Mouse (Mus musculus) liver, adult 2 months (tissue): ENCODE measurements at regions not wholly inside any gene's neighbourhood (a gene's known extent, or its start where the extent isn't known, plus 50 kb on each side); places are given as distances from the start of the nearest gene placed in this dataset.
A peak's percentile ranks its signal among the peaks of the same experiment; 100 is the strongest.
"Not testable (repeated sequence)": the region's sequence is repeated elsewhere in the genome, so short reads cannot be mapped to it uniquely, and the experiment has no call there.

Experiments
- DNase-seq: peaks from one replicate; pipeline ENCODE4 v3.0.0-alpha.2; 2011; ENCODE audit warnings: low read depth, low spot score; ENCODE audit errors: extremely low read depth
- H3K27ac ChIP-seq: fragments of 200-500 bp; replicated peaks from 2 replicates; pipeline ENCODE4 v1.5.1; 2012; ENCODE audit warnings: low read depth, mild to moderate bottlenecking, control low read depth, inconsistent platforms, low read length; ENCODE audit not compliant: insufficient read depth
- H3K27me3 ChIP-seq: fragments of 200-500 bp; 2 replicates; pipeline ENCODE4 v1.6.1; 2012; ENCODE audit warnings: mild to moderate bottlenecking, moderate library complexity, low read length, inconsistent platforms; ENCODE audit not compliant: control insufficient read depth, insufficient read depth
- H3K36me3 ChIP-seq: fragments of 200-500 bp; 2 replicates; pipeline ENCODE4 v1.6.1; 2012; ENCODE audit warnings: low read length, inconsistent platforms; ENCODE audit not compliant: control insufficient read depth, insufficient read depth
- H3K4me1 ChIP-seq: fragments of 200-500 bp; 2 replicates; pipeline ENCODE4 v1.6.1; 2011; ENCODE audit warnings: low read length; ENCODE audit not compliant: control insufficient read depth, insufficient read depth
- H3K4me3 ChIP-seq: fragments of 200-500 bp; 2 replicates; pipeline ENCODE4 v1.5.1; 2011; ENCODE audit warnings: low read depth, mild to moderate bottlenecking, control low read depth, low read length, moderate library complexity; ENCODE audit not compliant: insufficient read depth
- H3K79me2 ChIP-seq: fragments of 200-500 bp; 2 replicates; pipeline ENCODE4 v1.6.1; 2012; ENCODE audit warnings: inconsistent platforms, mild to moderate bottlenecking, low read length, moderate library complexity; ENCODE audit not compliant: control insufficient read depth, insufficient read depth
- H3K9ac ChIP-seq: fragments of 200-500 bp; 2 replicates; pipeline ENCODE4 v1.6.1; 2012; ENCODE audit warnings: low read depth, mild to moderate bottlenecking, control low read depth, inconsistent platforms, low read length
- CTCF ChIP-seq: fragments of 200-500 bp; IDR thresholded peaks from 2 replicates; pipeline ENCODE4 v1.5.1; 2011; ENCODE audit warnings: low read depth, low read length, control low read depth
- POLR2A ChIP-seq: fragments of 200-500 bp; IDR thresholded peaks from 2 replicates; pipeline ENCODE4 v1.6.1; 2011; ENCODE audit warnings: low read length, control low read depth; ENCODE audit not compliant: insufficient read depth; ENCODE audit errors: extremely low read depth
- WGBS: fragments of 180-500 bp; shearing (Covaris S2); methylation state at CpG from one replicate; pipeline ENCODE4 v1.1.7; 2018; 5-methylcytosine and 5-hydroxymethylcytosine counted together

DNA sequence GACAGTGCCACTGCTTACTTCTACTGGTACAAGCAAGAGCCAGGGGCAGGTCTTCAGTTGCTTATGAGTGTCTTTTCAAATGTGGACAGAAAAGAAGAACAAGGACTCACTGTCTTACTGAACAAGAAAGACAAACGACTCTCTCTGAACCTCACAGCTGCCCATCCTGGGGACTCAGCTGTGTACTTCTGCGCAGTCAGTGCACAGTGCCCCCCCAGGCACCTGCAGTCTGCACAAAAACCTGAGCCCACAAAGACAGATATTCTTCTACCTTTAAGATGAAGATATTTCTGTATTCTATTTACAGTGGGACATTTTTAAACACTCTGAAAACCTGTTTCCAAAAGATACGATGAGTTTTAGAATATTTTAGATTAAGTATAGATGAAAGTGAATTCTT lies 476.5 kb downstream of the Dad1 start:
- Histone ChIP-seq H3K27ac (no peak overlapping the region), H3K36me3 (no peaks in the 10 kb centered on the region), H3K27me3 (no peaks in the 10 kb centered on the region), H3K4me3 (no peak overlapping the region), H3K79me2 (no peaks in the 10 kb centered on the region), H3K9ac (no peak overlapping the region), H3K4me1 (no peaks in the 10 kb centered on the region)
- TF ChIP-seq CTCF, result no peak
- TF ChIP-seq POLR2A, result no peak
- DNase-seq, result no peak
- 72% methylated on average over 3 of the region's 3 CpGs for WGBS

DNA sequence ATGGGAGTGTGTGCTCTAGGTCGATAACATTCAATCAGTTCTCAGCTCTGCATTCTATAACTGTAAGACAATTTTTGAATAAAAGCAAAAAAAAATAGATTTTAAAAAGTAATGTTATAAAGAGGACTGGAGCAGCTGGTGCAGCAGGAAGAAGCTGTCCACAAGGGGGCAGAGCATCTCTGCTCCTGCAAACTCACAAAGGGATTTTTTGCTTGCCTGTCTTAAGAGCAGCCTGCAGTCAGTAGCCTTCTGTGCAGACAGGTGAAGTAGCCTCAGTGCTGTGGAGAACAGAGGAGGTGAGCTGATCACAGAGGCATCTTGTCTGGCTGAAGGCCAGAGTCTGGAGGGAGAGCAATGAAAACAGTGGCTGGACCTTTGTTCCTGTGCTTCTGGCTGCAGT lies 477.2 kb downstream of the Dad1 start:
- H3K79me2 ChIP-seq, H3K36me3 ChIP-seq, H3K4me1 ChIP-seq, H3K4me3 ChIP-seq, H3K27ac ChIP-seq, H3K27me3 ChIP-seq, H3K9ac ChIP-seq: not testable (repeated sequence)
- DNase-seq, result peak; percentile 5
- TF ChIP-seq CTCF, result peak; percentile 31; the same call in 1 of the 2 replicates
- 53% methylated on average over 1 of the region's 1 CpGs for WGBS

DNA sequence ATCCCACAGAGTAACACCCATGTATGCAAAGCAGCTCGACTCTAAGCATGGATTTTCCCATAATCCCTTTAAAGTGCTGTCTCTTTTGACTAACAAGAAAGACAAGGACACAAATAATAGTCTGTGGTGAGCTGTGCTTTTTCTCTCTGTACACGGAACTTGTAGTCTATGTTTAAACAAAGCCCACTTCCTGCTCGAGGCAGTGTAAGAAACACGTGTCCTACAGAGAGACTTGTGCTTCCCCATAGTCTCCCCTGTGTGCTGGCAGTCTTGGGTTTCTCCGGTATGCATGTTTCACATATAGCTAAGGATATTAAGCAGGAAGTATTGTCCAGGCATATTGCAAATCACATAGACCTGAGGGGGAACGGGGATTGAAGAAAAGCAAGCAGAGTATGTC lies 487.4 kb downstream of the Dad1 start:
- not testable (repeated sequence) for H3K4me1 ChIP-seq, H3K4me3 ChIP-seq, H3K79me2 ChIP-seq, DNase-seq, H3K27ac ChIP-seq, H3K9ac ChIP-seq, H3K36me3 ChIP-seq, H3K27me3 ChIP-seq
- whole genome bisulfite sequencing, result 62% methylated on average over 6 of the region's 6 CpGs

DNA sequence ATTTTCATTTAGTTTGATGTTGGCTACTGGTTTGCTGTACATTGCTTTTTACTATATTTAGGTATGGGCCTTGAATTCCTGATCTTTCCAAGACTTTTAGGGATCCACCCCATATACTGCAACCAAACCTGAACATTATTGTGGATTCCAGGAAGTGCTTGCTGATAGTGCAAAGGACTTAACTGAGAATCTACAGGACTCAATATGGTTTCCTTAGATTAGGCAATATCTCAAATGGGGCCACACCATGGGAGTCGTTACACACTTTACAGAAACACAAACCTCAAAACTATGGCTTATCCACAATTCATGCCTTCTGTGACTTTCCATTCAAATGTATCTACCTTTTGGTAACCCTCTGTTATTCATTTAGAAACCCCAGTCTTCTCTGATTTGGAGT lies 488.0 kb downstream of the Dad1 start:
- not testable (repeated sequence) for H3K4me1 ChIP-seq, H3K27me3 ChIP-seq, H3K4me3 ChIP-seq, H3K27ac ChIP-seq, H3K9ac ChIP-seq, H3K79me2 ChIP-seq, DNase-seq, H3K36me3 ChIP-seq
- WGBS, result 69% methylated on average over 1 of the region's 1 CpGs

DNA sequence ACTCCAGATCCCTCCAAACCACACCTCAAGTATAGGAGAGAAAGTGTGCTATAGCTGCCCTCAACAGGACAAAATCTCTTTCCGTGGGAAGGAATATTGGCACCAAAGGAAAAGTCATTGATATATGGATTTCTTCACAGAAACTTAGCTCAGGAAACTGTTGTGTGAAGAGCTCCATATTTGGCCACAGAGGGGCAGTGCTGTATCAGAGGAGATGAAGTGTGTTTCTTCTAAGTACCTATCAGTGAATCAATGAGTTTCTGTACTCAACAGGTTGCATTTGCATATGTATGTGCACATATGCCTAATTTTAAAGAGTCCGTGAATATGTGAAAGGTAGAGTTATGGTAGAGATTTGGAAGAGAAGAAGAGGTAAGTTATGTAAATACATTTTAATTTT lies 493.3 kb downstream of the Dad1 start:
- H3K36me3 ChIP-seq, DNase-seq, H3K4me1 ChIP-seq, H3K9ac ChIP-seq, H3K79me2 ChIP-seq, H3K27me3 ChIP-seq, H3K4me3 ChIP-seq, H3K27ac ChIP-seq: not testable (repeated sequence)
- WGBS, result 69% methylated on average over 2 of the region's 2 CpGs

DNA sequence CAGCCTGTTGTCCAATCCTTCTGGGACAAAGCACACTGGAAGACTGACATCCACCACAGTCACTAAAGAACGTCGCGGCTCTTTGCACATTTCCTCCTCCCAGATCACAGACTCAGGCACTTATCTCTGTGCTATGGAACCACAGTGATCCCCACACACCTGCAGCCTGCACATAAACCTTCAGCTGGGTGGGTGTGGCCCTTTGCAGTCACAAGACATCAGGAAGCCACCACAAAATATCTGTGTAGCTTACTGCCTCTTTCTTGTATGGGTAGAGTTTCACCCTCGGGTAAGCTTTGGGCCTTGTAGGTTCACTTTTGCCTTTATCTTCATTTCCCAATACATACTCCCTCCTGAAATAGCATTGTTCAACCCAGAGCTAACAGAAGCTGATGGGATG lies 496.1 kb downstream of the Dad1 start:
- not testable (repeated sequence) for DNase-seq, H3K4me1 ChIP-seq, H3K27ac ChIP-seq, H3K9ac ChIP-seq, H3K4me3 ChIP-seq, H3K27me3 ChIP-seq, H3K36me3 ChIP-seq, H3K79me2 ChIP-seq
- 66% methylated on average over 4 of the region's 4 CpGs for WGBS

DNA sequence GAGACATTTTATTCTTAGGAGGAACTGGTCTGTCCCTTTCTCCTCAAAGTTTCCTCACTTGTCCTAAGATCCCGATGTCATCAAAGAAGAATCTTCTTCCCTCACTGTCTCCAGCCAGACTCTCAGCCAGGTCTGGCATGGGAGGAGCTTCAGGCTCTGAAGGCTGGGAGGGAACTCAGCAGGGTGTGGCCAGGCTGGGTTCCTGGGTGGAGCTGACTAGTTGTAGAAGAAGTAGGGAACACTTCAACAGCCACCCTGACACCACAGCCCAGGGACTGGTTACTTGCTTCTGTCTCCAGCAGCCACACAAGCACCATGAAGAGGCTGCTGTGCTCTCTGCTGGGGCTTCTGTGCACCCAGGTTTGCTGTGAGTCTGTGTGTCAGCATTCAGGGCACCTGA lies 496.8 kb downstream of the Dad1 start:
- not testable (repeated sequence) for H3K4me3 ChIP-seq, H3K27me3 ChIP-seq, DNase-seq, H3K36me3 ChIP-seq, H3K4me1 ChIP-seq, H3K9ac ChIP-seq, H3K79me2 ChIP-seq, H3K27ac ChIP-seq
- no CpG with 5 or more reads among the region's 1 CpGs for WGBS
